Mouse (Mus musculus) skeletal muscle tissue, adult 2 months (tissue): ENCODE data around the gene Limch1.

ENCODE experiments used
- DNase-seq: peaks from one replicate; pipeline ENCODE4 v3.0.0-alpha.2; 2012; ENCODE audit warnings: low read depth, low spot score

Gene Limch1

DNA sequence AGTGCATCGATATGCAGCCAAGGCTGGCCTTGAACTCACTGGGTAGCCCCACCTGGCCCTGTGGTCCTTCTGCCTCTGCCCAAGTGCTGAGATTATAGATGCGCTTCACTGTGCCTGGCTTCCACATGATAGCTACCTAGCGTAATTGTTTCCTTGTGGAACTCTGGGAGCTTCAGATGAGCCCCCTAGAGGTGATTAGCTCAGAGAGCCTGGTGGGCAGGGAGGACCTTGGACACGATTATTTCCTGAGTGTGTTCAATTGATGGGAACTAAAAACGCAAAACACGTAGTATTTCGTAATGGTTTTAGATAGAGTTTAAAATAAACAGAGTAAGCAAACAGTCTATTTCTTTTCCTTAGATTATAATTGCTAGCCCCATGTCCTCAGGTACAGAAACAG, 287.0 kb downstream of the Limch1 start:
- no peak for DNase-seq

DNA sequence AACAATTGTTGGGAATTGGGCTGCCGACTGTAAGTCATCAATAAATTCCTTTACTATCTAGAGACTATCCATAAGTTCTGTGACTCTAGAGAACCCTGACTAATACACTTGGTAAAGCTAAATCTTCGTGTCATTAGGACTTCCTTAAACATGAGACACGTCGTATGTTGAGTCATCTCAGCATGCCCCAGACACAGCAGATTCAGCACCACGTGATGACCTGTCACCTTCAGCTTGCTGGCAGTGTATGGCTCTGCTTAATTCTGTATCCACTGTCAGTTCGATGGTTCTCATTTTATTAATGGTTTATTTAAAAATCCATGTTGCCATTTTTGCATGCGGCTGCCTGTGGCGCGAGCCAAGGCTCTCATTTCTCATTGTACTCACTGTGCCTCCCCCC, 298.3 kb downstream of the Limch1 start:
- no peak for DNase-seq

DNA sequence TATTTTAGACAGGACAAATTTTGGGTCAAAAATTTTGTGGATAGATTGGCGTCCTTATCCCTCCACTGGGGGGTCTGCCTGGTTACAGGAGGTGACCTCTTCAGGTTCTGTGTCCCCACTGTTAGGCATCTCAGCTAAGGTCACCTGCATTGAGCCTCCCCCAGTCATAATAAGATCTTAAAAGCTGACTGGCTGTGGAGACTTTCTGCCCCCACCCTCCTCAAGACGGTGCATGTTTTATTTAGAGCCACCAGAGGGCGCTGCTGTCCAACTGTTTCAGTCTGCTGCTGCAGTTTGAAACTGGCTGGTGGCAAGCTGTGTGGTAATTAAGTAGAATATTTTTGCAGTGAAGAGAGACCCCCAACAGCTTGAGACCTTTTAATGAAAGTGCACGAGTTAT, 302.4 kb downstream of the Limch1 start:
- peak; percentile 53 for DNase-seq

DNA sequence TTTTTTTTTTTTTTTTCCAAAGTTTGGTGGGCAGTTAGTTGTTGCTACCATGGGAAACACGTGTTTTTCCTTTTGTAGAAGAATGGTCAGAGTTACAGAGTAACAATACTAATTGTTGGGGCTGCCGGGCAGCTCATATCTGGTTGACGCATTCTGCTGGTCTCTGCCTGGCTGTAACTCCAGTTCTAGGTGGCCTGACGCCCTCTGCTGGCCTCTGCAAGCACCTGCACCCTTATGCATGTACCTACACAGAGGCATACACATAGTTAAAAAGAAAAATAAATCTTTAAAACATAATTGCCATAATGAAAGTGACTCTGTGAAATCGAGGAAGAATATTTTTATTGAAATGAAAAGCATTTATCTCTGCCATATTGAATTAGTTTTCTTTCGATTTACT, 312.2 kb downstream of the Limch1 start:
- DNase-seq, result no peak

DNA sequence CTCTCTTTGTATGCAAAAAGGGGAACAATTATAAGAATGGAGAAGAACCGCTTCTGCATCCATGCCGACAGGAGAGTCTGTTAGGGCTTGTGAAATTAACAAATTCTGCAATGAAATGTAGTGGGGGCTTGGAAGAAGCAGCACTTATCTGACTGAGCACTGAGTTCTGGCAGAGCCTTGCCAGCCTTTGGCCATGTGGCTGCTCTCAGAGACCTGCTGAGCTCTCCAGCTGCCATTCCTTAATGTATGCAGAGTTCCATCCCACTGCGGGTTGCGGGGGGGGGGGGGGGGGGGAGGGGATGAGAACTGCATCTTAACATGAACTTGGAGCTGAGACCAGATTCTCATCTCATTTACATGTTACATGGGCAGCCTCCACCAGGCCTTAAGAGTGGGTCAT, 314.9 kb downstream of the Limch1 start:
- DNase-seq, result no peak

DNA sequence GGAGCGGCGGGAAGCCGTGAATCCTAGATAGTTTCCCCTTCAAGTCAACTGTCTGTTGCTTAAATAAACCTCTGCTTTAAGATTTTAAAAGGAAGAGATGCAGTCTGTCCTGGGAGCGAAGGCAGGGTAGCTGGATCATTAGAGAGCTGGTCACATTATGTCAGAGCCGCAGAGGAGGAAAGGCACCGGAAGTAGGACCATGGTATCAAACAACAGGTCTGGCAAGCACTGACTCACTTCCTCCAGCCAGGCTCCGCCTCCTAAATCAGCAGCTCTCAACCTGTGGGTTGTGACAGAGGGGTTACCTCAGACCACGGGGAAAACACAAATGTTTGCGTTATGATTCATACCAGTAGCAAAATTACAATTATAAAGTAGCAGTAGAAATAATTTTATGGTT, 318.0 kb downstream of the Limch1 start:
- DNase-seq, result no peak

DNA sequence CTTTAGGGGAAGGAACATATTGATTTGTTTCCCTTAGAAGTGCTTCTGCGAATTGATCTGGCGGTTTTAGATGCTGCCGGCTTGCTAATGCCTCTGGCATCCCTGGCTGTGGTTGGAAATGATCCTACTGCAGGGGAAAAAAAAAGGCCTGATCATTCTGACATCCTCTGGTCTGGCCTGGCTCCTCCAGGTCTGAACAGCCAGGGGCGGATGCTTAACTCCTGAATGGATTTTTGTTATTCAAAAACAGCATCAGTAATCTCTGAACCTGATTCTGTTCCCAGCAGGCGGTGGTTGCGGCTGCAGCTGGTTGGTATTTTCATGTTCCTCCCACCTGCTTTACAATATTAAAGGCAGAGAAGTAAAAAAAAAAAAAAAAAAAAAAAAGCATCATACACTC, 337.5 kb downstream of the Limch1 start:
- DNase-seq, result no peak

DNA sequence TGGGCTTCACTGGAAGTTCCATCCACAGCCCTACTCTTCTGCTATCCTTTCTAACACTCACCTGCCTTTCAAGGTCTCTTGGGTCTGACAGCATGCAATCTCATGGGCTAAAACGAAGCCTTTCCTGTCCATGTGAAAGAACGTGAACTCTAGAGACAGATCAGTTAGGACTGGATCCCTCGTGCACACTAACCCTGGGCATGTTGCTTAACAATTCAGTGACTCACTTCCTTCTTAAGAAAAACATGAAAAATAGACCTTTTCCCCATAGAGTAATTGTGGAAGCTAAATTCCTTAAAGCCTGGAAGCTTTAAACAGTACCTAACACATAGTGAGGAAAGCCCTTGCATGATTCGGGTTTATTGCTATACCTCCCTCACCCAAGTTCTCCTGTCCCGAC, 345.2 kb downstream of the Limch1 start:
- no peak for DNase-seq

DNA sequence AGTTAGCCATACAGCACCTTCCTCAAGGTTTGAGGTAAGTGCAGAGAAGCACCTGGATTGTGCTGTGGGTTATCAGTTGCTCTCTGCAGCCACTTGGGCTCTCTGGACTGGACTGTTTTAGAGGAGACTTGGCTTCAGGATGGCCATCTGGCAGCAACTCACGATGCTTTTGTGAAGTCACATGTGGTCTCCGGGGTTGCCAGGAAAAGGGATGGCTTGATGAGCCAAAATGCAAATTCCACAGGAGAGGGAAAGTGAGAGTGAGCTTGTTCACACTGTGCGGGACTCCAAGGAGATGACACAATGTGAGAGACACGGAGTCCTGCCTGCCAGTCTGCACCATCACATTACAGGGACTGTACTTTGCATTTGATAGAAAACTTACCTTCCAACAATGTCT, 346.1 kb downstream of the Limch1 start:
- DNase-seq, result no peak

DNA sequence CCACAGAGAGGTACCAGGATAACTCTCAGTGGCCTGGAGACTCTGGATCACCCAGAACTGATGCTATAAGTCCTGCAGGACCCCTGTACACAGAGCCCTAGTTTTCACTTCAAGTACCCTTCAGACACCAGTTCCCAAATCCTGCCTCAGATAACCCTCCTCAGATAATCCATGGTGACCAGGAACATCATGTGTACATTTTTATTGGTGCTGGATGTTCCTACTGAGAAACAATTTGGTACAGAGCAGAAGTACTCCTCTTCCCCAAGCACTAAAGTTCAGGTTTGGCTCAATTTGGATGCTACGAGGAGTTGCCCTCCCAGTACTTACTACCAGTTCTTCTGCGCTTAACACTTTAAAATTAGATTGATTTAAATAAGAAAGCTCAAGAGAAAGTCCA, 348.4 kb downstream of the Limch1 start:
- no peak for DNase-seq

DNA sequence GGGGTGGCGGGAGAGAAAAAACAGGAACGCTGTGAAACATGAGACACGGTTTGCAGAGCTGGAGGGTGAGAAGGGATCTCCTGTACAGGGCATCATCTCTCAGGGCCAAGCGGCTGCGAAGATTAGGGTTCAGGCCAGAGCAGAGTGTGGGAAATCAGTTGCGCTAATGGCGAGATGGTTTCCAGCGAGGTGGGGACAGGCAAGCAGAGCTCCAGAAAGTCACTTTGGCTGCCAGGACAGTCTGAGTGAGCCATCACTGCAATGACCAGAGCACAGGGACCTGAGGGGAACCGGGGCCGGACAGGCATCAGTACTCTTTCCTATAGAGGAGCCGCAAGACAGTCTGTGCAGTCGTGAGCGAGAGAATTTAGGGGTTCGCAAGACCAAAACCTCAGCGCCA, 349.5 kb downstream of the Limch1 start:
- DNase-seq, result no peak

DNA sequence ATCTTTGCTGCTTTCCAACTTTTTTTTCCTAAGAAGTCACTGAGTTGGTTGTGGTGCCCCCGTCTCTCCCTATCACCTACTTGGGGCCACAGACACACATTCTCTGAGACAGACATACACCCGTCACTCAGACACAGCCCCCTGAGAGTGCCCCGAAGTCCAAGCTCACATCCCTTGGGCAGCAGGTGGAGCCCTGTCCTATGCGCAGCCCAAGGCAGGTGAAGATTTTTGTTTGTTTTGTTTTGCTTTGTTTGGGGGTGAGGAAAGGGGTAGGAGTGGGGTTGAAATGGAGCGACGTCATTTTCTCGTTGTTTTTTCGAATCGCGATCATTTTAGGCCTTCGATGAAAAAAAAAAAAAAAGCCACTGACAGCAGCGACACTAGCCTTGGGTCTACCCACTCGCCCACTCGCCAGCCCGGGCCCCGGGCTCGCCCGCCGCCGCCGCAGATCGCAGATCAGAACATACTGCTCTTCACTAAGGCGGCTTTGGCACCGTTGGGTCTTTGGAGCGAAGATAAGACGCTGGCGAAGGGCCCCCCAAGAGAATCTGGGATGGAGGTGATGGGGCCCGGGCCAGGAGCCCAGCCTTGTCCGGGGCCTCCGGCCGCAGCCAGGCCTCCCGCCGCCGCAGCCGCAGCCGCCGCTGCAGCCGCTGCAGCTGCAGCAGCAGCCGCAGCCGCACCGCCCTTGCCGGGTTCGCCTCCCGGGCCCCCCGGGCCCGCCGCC, 350.2 kb downstream of the Limch1 start:
- no peak for DNase-seq

DNA sequence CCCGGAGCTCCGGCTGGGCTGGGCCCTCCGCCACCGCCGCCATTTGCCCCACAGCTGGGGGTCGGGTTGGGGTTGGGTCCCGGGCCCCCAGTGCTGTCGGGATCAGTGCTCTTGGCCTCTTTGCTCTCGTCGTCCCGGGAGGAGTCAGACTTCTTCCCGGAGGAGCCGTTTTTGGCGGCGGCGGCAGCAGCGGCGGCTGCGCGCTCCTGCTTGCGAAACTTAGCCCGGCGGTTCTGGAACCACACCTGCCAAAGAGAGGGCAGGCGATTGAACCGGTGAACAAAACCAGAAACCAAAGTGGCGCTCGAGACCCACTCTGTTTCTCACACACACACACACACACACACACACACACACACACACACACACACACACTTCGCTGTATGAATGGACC, 350.7 kb downstream of the Limch1 start:
- no peak for DNase-seq

DNA sequence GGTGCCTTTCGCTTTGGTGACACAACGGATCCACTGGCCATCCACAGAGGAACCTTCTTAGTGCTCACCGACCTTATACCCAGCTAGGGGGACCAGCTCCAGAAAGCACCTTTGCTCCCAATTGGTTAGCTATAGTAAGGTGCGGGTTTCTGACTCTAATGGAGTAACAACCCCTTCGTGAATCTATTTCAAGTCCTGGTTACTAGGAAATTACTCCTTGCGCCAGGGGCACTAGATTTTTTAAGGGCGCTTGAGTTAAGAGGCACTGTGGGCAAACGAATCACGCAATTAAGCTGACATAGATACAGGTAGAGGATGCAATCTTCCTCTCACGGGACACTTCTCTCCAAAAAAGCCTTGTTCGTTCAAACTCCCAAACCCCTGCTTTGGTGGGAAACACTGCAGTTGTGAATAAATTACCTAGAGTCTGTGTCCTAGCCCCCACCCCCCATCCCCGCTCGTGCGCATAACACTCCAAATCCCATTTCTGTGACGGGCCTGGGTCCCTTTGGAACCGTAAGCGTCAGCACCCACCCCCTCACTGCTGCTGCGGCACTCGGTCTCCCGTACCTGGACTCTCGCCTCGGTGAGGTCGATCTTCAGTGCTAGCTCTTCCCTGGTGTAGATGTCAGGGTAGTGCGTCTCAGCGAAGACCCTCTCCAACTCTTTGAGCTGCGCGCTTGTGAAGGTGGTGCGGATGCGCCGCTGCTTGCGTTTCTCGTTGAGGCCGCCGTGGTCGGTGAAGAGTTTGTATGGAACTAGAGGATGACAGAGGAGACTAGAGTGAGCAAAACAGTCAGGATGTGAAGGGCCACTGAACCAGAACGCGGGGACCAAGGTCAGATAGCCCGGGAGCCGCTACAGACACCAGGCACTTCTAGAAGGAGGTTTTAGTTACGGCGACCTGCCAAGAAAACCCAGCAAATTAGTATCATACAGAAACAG, 351.8 kb downstream of the Limch1 start:
- no peak for DNase-seq

DNA sequence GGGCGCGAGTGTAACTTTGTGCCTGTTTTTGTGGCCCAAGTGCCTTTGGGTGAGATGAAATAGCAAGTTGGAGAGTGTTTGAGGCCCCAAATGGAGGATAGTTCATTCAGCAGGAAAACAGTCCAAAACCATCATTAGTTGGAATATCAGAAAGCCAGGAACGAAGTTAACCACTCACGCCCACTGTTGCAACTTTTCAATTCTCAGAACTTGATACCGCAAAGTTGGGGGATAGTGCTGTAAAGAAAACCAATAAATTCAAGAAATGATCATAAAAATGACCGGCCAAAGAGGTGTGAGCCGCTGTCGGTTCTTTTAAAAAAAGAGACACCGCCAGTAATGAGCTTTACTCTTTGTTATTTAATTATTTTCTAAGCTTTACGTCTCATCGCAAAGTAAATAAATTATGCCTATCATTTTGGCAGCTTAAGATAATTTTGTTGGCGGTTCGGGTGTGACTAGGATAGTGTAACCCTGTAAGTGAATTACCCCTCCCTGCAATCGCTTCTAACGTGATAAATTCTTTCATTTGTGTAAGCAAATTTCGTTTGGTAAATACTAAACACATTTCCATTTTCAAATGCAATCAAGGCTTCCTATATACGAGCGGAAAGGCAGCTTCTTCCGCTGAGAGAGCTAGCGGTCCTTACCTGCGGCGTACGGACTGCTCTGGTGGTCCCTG, 352.6 kb downstream of the Limch1 start:
- DNase-seq, result no peak

DNA sequence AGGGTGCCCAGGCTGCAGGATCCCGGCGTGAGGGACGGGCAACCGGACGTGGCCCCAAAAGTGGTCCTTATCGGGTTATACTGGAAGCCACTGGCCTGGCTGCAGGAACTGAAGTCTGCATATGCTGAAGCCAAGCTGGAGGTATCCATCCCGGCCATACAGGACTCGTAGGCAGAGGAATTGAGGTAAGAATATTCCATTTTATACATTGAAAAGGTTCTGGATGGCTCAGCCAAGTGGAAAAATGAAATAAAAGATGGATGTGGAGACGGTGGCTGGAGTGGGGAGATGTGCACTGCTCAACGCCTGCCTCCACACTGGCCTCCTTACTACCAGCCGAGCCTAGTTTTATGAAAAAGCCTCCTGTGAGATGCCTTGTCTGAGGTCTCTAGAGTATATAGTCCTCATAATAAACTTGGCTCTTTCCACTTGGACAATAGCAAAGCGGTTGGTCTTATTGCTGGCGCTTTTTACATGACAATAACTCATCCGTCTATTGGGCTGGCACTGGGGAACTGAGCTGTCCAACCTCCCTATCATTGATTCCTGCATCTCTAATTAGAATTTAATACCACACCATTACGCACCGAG, 353.2 kb downstream of the Limch1 start, which contains the start of gene Phox2b:
Gene Phox2b, minus strand, starts transcription at position 569 of the 591 bp plus-strand sequence.
- DNase-seq, result no peak

DNA sequence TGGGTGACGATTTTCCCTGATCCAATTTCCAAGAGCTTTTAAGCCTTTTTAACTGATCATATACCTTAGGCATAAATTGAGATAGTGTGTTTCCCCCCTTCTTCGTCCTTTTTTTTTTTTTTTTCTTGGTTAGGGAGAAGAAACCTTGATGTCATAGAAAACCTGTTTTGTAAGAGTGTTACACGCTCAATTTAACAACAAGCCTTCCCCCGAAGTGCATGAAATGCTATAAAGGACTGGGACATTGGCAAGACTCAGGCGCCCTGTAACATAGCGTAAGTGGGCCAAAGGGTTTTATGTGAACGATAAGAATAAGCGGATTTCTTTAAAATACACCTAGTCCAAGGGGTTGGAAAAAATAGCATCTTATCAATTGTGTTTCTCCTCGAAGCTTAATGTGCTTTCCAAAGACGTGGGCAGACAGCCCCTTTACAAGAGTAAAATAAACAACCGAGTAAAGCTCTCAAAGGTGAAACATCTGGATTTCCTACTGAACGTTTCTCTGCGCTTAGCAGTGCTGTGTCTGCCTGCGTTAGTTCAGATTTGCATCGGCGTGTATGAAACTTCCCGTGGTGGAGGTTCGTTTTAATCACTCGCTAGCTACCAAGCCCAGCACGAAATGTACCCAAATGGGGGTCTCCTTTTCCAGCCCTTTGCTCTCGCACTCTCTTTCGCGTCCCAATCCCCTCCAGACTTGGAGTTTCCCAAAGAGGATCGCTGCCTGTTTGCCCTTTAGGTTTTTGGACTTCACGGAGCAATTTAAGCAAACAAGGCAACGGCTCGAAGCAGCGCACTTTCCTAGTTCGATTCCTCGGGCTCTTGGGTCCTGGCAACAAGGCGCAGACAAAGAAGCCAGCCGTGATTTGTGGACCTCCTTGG, 354.0 kb downstream of the Limch1 start:
- no peak for DNase-seq

DNA sequence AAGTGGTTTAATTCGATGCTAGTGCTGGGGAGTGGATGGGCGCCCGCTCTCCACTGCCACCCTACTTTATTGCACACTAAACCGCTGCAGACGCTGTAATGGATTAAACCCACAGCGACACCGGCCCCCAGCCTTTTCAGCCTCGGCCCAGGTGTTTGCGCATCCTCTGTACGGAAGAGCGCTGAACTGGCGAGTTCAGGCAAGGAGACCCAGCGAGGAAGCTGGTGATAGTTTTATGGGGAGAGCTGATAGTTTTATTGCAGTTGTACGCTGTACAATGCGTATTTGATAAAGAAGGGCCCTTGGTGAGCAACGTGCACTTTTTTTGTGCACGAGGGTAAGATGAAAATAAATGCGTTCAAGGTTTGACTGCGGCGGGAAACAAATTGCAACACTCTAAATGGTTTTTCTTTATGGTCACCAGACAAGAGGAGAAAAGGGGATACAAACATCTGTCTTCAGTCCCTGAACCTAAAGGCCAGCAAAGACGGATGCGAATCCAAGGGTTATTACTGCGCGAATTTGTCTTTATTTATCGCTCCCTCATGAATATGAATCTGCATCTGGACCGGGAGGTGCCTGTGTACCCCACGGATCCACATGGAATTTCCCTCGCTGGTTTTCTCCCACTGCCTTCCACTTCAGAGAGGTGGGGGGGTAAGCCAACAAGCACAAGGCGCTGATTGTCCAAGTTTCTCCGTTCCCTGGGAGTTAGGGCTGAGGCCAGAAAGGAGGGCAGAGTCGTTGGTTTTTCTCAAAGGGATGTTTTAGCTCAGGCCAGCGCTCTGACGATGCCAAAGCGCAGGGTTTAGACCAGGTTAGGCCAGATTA, 355.2 kb downstream of the Limch1 start:
- no peak for DNase-seq

DNA sequence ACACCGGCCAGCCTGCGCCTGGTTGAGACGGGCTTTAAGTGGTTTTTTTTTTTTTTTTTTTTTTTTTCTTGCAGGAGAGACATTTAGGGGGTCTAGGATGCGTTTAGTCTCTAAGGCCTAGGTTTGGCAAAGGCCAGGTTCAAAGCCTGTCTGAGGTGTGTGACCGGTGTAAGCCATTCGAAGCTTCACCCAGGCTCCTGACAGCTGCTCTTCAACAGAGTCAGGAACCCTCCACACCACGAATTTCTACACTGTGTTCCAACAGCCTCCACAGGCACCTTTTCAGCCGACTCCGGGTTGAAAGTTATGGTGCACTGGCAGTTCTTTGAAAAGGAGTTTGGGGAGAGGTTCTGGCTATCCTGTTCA, 355.8 kb downstream of the Limch1 start:
- no peak for DNase-seq
